Mouse (Mus musculus): ENCODE measurements around the gene Stk4.

- TF ChIP-seq CTCF (IDR thresholded peaks at IDR 0.05; ENCODE audit: control insufficient read depth, insufficient read depth, insufficient replicate concordance, low read depth, low read length) (no peak), POLR2A (IDR thresholded peaks at IDR 0.05; ENCODE audit: control insufficient read depth, low read depth, low read length) (no peak)
Observed at GRCm38 (mm10) chr2:164137754-164138153, 67.6 kb downstream of the Stk4 start.

Data from testis, adult 2 months (tissue).